Mouse (Mus musculus): ENCODE measurements around the gene Gm5458.
"Not testable (repeated sequence)": the region's sequence is repeated elsewhere in the genome, so short reads cannot be mapped to it uniquely, and the experiment has no call there.

Gene Gm5458

GRCm38 (mm10) chr14:19602481-19602880, at the start of gene Gm5458:
Gene Gm5458, minus strand, starts transcription at chr14:19602581.
- DNase-seq (ENCODE audit: low read depth, low spot score) = not testable (repeated sequence)

GRCm38 (mm10) chr14:19646232-19646631, 43.9 kb upstream of the Gm5458 start:
- no peak for DNase-seq (ENCODE audit: low read depth, low spot score)

- not testable (repeated sequence) for DNase-seq (ENCODE audit: low read depth, low spot score)
These were observed 17.3 kb downstream of the Gm5458 start, which contains the start of gene Gm2237 for GRCm38 (mm10) chr14:19584804-19585667. Gene Gm2237, minus strand, starts transcription at chr14:19585135.

- DNase-seq (ENCODE audit: low read depth, low spot score) = not testable (repeated sequence)
These were observed 52.5 kb downstream of the Gm5458 start, which contains the start of gene Gm2244 for GRCm38 (mm10) chr14:19549863-19550262. Gene Gm2244, minus strand, starts transcription at chr14:19549963.
